Mouse (Mus musculus) embryonic fibroblast, embryonic 13.5 days (primary cell): Measurements from ENCODE around the gene Tbca.

Experiments
- CTCF ChIP-seq: IDR thresholded peaks from 2 replicates; pipeline ENCODE4 v1.5.1; 2011; ENCODE audit warnings: mild to moderate bottlenecking, control low read depth, low read length, moderate library complexity, borderline replicate concordance; ENCODE audit not compliant: insufficient read depth
- POLR2A ChIP-seq: IDR thresholded peaks from 2 replicates; pipeline ENCODE4 v1.6.1; 2011; ENCODE audit warnings: low read depth, mild to moderate bottlenecking, control low read depth, low read length, moderate library complexity

GRCm38 (mm10) chr13:94874656-94875395 lies 86.1 kb downstream of the Tbca start:
- TF ChIP-seq CTCF = no peak
- no peak for TF ChIP-seq POLR2A
